Mouse (Mus musculus) intestine, embryonic 16.5 days (tissue): ENCODE measurements at regions not wholly inside any gene's neighbourhood (a gene's known extent, or its start where the extent isn't known, plus 50 kb on each side); places are given as distances from the start of the nearest gene placed in this dataset.

ENCODE experiments used
- ATAC-seq: fragments of 200-750 bp; cut with Nextera tagmentation; 2 replicates; pipeline ENCODE4 v1.8.0; 2017; ENCODE audit warnings: moderate TSS enrichment, moderate library complexity
- H3K27ac ChIP-seq: fragments of 300-500 bp; sonication (generic); 2 replicates; pipeline ENCODE4 v1.5.1; 2014; ENCODE audit warnings: mild to moderate bottlenecking, low read length
- H3K27me3 ChIP-seq: fragments of 300-500 bp; sonication (generic); replicated peaks from 2 replicates; pipeline ENCODE4 v1.6.1; 2014; ENCODE audit warnings: low read length, control low read depth, mixed read lengths; ENCODE audit not compliant: control insufficient read depth, insufficient read depth
- H3K36me3 ChIP-seq: fragments of 300-500 bp; sonication (generic); 2 replicates; pipeline ENCODE4 v1.6.1; 2014; ENCODE audit warnings: low read length, control low read depth; ENCODE audit not compliant: control insufficient read depth, insufficient read depth
- H3K4me1 ChIP-seq: fragments of 300-500 bp; sonication (generic); 2 replicates; pipeline ENCODE4 v1.6.1; 2014; ENCODE audit warnings: low read length, control low read depth, mixed read lengths; ENCODE audit not compliant: control insufficient read depth, insufficient read depth
- H3K4me2 ChIP-seq: fragments of 300-500 bp; sonication (generic); 2 replicates; pipeline ENCODE4 v1.6.1; 2014; ENCODE audit warnings: low read depth, low read length, control low read depth
- H3K4me3 ChIP-seq: fragments of 300-500 bp; sonication (generic); 2 replicates; pipeline ENCODE4 v1.5.1; 2014; ENCODE audit warnings: mild to moderate bottlenecking, low read length
- H3K9ac ChIP-seq: fragments of 300-500 bp; sonication (generic); 2 replicates; pipeline ENCODE4 v1.6.1; 2014; ENCODE audit warnings: low read depth, low read length
- H3K9me3 ChIP-seq: fragments of 300-500 bp; sonication (generic); 2 replicates; pipeline ENCODE4 v1.6.1; 2016; ENCODE audit warnings: low read length, control low read depth; ENCODE audit not compliant: control insufficient read depth
- WGBS: fragments of 180-500 bp; shearing (Covaris S2); extraction: QIAGEN DNeasy Blood & Tissue Kit; methylation state at CpG from one replicate; pipeline ENCODE4 v1.1.7; 2014; 5-methylcytosine and 5-hydroxymethylcytosine counted together

DNA sequence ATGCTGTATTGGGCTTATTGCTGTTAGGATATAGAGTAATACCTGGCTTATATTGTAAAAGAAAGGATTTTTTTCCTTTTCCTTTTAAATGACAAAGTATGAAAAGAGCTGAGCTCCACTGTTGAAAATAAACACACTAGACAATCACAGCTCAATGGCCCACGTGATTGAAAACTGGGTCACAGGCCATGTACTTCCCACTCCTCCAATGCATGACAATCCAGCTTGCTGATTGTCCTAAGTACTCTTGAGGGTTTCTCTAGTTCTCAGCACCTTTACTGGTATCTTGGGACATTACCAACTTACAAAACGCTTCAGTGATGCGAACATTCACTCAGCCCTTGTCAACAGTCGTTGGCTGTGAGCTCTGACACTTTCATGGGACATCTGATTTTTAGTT, 170.1 kb downstream of the Cth start:
- H3K9ac ChIP-seq = no peak overlapping the region
- no peak for ATAC-seq
- no peak overlapping the region for H3K27ac ChIP-seq
- WGBS = 81% methylated on average over 4 of the region's 4 CpGs
- H3K4me3 ChIP-seq = no peak overlapping the region
- H3K27me3 ChIP-seq = no peaks in the 10 kb centered on the region
- H3K4me1 ChIP-seq = no peaks in the 10 kb centered on the region
- H3K36me3 ChIP-seq = no peaks in the 10 kb centered on the region
- H3K4me2 ChIP-seq = no peak overlapping the region
- H3K9me3 ChIP-seq = no peaks in the 10 kb centered on the region

DNA sequence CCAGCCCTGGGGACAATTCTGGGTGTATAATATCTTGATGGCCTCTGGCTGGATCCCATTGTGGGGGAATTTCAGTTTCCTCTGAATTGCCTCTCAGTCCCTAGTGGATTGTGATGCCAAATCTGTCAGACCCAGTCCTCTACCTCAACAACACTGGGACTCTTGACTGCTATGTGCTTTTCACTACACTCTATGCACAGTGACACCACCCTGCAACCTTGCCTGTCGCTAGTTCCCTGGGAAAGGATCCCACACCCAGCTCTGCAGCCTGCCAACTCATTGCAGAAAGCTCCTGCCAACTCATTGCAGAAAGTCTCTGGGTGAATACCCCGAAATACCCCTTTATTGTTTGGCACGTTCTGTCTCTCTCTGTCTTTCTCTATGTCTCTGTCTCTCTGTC, 174.6 kb downstream of the Cth start:
- H3K9ac ChIP-seq = no peak overlapping the region
- WGBS = 89% methylated on average over 3 of the region's 3 CpGs
- H3K9me3 ChIP-seq = no peaks in the 10 kb centered on the region
- ATAC-seq = no peak
- no peaks in the 10 kb centered on the region for H3K27me3 ChIP-seq
- no peak overlapping the region for H3K27ac ChIP-seq
- no peaks in the 10 kb centered on the region for H3K36me3 ChIP-seq
- H3K4me1 ChIP-seq = no peaks in the 10 kb centered on the region
- H3K4me2 ChIP-seq = no peak overlapping the region
- H3K4me3 ChIP-seq = no peak overlapping the region

DNA sequence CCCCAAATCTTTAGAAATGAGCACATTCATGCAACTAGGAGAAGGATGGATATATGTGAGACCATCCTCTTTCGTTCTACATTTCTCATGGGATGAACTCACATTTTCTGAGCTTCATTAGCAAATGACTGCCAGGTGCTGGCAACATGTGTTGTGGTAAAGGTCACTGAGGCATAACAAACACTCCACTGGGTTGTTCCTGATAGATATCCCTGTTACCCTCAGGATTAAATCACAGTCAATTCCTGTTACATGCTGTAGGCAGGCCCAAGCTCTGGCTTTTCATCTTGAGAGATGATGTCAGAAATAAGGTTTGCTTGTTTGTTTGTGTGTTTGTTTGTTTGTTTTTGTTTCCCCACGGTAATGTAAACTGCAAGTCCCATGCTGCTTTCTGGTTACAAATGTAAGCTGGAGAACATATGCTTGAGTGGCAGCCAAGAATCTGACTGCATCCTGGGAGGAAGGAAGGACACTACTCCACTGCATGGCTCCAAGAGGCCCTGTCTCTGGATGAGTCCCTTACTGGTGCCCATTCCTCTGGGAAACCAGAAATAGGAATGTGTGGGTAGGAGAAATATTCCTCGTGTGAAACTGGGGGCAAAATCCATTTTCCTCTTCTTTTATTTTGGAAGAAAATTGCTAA, 176.4 kb downstream of the Cth start:
- H3K27me3 ChIP-seq = no peaks in the 10 kb centered on the region
- H3K9me3 ChIP-seq = no peaks in the 10 kb centered on the region
- H3K27ac ChIP-seq = no peak overlapping the region
- ATAC-seq = no peak
- no peak overlapping the region for H3K4me3 ChIP-seq
- H3K36me3 ChIP-seq = no peaks in the 10 kb centered on the region
- H3K9ac ChIP-seq = no peak overlapping the region
- WGBS = 68% methylated on average over 3 of the region's 3 CpGs
- H3K4me1 ChIP-seq = no peaks in the 10 kb centered on the region
- H3K4me2 ChIP-seq = no peak overlapping the region

DNA sequence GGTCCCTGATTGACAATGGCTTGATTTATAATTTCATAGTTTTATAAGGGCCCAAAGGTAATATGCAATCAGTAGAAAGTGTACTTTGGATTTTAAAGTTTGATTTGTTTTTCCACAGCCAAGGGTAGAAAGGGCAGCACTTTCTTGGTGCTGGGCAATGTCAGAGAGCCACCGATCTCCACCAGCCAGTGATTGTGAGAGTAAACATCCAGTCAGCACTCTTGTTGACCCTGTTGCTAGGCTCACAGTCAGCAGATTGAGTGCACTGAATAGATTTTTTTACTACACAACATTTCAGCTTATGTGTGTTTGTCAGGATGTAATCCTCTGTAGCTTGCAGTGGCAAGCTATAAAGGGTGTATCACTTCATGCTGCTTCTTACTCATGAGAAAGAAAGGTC, 176.3 kb downstream of the Ptger3 start:
- ATAC-seq = no peak
- Histone ChIP-seq H3K4me3 (no peak overlapping the region), H3K36me3 (no peaks in the 10 kb centered on the region), H3K4me2 (no peak overlapping the region), H3K9ac (no peak overlapping the region), H3K27me3 (no peaks in the 10 kb centered on the region), H3K9me3 (no peaks in the 10 kb centered on the region), H3K4me1 (0 out of 2 replicates have a peak, but pooled peaks cover 2% of the 10 kb centered on the region), H3K27ac (no peak overlapping the region)
- WGBS = 41% methylated on average over 1 of the region's 1 CpGs

DNA sequence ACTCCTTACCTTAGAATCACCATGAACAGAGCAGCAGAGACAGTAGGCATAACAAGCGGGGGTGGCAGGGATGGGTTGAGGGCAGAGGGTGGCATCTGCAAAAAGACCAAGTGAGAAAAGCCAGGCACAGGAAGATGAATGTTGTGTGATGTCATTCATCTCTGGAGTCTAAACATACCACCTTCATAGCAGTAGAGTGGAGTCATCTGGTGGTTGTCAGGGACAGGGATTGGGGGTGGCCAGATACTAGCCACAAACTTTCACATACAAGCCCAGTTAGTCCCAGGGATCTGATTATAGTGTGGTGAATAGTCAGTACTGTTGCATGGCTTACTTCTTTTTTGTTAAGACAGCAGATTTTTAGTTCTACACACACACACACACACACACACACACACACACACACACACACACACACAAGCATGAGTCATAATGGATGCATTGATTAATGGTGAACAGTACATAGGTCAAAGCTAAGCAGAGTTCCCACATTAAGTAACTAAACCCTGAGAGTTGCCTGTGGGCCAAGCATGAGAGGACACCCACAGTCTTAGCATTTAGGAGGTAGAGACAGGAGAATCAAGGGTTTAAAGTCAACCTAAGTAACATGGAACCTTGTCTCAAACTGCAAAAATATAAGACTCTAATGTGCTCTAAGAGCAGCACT, 173.1 kb downstream of the Ptger3 start:
- Histone ChIP-seq H3K27me3 (no peaks in the 10 kb centered on the region), H3K9ac (no peak overlapping the region), H3K9me3 (no peaks in the 10 kb centered on the region), H3K4me1 (0 out of 2 replicates have a peak, but pooled peaks cover 2% of the 10 kb centered on the region), H3K4me3 (no peak overlapping the region), H3K36me3 (no peaks in the 10 kb centered on the region), H3K27ac (no peak overlapping the region), H3K4me2 (no peak overlapping the region)
- WGBS = 55% methylated on average over 1 of the region's 1 CpGs
- ATAC-seq = peak; percentile 63

DNA sequence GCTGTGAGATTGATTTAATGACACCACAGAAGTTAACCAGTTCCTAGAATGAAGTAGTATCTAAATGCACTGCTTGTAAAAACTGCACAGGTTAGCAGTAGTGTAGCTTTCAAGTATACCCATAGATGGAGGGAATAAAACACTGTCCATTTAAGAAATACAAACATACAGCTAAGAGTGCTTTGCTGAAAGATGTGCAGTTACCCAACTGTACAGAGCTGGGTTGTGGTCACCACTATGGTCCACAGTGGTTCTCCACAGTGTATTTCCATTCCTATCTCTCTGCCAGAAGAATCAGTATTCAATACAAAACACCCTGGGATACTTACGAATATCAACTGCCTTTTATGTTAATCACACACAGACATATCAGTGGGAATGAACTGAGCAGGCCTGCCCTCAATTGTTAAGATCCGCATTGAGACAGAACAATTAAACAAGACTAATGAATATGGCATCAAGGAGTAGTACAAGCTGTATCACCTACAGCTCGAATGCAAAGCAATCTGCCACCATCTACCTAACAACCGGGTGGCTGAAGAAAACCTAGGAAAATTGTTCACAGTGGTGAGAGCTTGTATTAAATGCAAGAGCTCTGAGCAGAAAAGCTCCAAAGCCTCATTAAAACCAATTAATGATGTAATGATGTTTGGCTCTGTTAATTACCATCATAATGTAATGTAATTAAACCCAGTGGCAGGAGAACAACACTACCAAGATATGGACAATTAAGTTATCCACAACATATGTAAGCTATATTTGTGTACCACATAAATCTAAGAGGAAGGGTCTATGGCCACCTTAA, 165.6 kb downstream of the Ptger3 start:
- no peaks in the 10 kb centered on the region for H3K4me1 ChIP-seq
- no peak for ATAC-seq
- H3K36me3 ChIP-seq = no peaks in the 10 kb centered on the region
- H3K9ac ChIP-seq = no peak overlapping the region
- no peaks in the 10 kb centered on the region for H3K27me3 ChIP-seq
- H3K9me3 ChIP-seq = no peaks in the 10 kb centered on the region
- H3K4me3 ChIP-seq = no peak overlapping the region
- WGBS = 84% methylated on average over 4 of the region's 4 CpGs
- no peak overlapping the region for H3K27ac ChIP-seq
- H3K4me2 ChIP-seq = no peak overlapping the region

DNA sequence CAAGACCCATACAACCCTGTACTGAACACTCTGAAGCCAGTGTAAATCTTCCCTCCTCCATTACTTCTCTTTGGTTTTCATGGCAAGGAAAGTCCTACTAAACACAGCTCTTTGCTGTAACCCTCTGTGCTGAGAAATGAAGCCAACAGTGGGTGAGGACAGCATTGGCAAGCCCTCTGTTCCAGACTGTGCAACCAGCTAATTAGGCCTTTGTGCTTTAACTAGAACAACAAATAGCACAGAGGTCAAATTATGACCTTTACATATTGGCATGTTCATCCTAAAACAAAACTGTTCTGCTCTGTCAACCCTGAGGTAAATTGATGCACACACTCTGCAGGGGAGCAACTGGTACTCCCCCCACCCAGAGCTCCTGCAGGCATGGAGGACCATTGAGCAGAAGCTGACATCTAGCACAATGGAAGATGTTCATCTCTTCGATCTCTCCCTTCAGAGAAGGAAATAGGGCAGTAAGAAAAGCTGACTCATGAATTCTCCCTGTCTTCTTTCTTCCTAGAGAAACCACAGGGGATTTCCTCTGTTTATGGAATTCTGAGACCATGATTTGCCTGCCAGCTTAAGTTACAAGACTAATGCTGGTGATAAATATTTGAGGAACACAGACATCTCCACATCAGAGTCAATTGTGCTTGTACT, 163.1 kb downstream of the Ptger3 start:
- Histone ChIP-seq H3K4me1 (no peaks in the 10 kb centered on the region), H3K9ac (no peak overlapping the region), H3K9me3 (no peaks in the 10 kb centered on the region), H3K36me3 (no peaks in the 10 kb centered on the region), H3K4me2 (no peak overlapping the region), H3K27ac (no peak overlapping the region), H3K4me3 (no peak overlapping the region), H3K27me3 (no peaks in the 10 kb centered on the region)
- ATAC-seq = no peak
- 38% methylated on average over 1 of the region's 1 CpGs for WGBS

DNA sequence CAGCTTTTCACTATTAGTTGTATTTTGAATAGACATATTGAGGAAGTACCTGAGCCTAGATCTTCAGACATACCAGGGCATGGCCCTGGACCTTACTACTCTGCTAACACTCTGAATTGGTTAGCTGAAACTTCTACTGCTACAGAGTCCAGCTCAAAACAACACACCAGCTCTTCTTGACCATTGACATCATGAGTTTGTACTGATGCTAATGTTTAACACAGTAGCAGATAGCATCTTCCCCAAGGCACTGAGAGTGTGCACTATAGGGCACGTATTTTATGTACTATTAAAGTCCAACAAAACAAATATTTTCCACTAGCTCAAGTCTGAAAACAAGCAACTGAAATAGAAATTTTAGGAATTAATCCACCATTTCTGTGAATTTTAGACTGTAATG, 157.8 kb downstream of the Ptger3 start:
- Histone ChIP-seq H3K4me1 (no peaks in the 10 kb centered on the region), H3K9ac (no peak overlapping the region), H3K36me3 (no peaks in the 10 kb centered on the region), H3K4me2 (no peak overlapping the region), H3K27ac (no peak overlapping the region), H3K9me3 (no peaks in the 10 kb centered on the region), H3K27me3 (no peaks in the 10 kb centered on the region), H3K4me3 (no peak overlapping the region)
- no peak for ATAC-seq
- WGBS = 58% methylated on average over 1 of the region's 1 CpGs

DNA sequence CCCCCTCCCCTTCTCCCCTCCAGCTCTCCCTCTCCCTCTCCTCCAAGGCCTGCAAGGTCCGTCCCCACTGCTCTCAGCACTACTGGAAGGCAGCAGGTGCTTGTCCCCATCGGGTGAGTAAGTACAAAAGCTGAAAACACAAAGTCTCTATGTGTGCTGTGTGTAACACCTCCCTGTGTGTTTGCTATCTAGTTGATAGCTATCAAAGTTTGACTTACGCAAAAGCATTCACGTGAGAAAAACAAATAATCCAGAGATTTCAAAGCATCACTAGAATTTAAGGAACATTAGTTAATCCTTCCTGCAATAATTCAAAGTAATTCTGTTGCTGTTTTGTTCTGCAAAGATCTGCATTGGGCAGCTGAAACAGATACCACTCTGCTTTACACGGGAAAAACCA, 156.5 kb downstream of the Ptger3 start:
- Histone ChIP-seq H3K27me3 (no peaks in the 10 kb centered on the region), H3K9me3 (no peaks in the 10 kb centered on the region), H3K9ac (no peak overlapping the region), H3K4me3 (no peak overlapping the region), H3K27ac (no peak overlapping the region), H3K4me1 (no peaks in the 10 kb centered on the region), H3K4me2 (no peak overlapping the region), H3K36me3 (no peaks in the 10 kb centered on the region)
- 55% methylated on average over 5 of the region's 5 CpGs for WGBS
- no peak for ATAC-seq
